Mouse (Mus musculus) midbrain, embryonic 12.5 days (tissue): ENCODE data around the gene Cd274. TPM values are rescaled to one million over a fixed set of nuclear protein-coding genes. Genes with fewer than 3 reads are reported as not detected.
"Not testable (repeated sequence)": the region's sequence is repeated elsewhere in the genome, so short reads cannot be mapped to it uniquely, and the experiment has no call there.

Experiments used
- ATAC-seq: fragments of 200-750 bp; cut with Nextera tagmentation; 2 replicates; pipeline ENCODE4 v1.8.0; 2017; ENCODE audit warnings: low read depth, moderate TSS enrichment, moderate library complexity; ENCODE audit not compliant: low FRiP score
- H3K27ac ChIP-seq: fragments of 300-500 bp; sonication (generic); replicated peaks from 2 replicates; pipeline ENCODE4 v1.5.1; 2016; ENCODE audit warnings: mild to moderate bottlenecking
- H3K27me3 ChIP-seq: fragments of 300-500 bp; sonication (generic); 2 replicates; pipeline ENCODE4 v1.6.1; 2016; ENCODE audit warnings: mild to moderate bottlenecking
- H3K36me3 ChIP-seq: fragments of 300-500 bp; sonication (generic); 2 replicates; pipeline ENCODE4 v1.6.1; 2016
- H3K4me1 ChIP-seq: fragments of 300-500 bp; sonication (generic); 2 replicates; pipeline ENCODE4 v1.6.1; 2016
- H3K4me2 ChIP-seq: fragments of 300-500 bp; sonication (generic); replicated peaks from 2 replicates; pipeline ENCODE4 v1.6.1; 2016; ENCODE audit warnings: mild to moderate bottlenecking, moderate library complexity
- H3K4me3 ChIP-seq: fragments of 300-500 bp; sonication (generic); 2 replicates; pipeline ENCODE4 v1.5.1; 2016; ENCODE audit warnings: mild to moderate bottlenecking
- H3K9ac ChIP-seq: fragments of 300-500 bp; sonication (generic); replicated peaks from 2 replicates; pipeline ENCODE4 v1.6.1; 2016; ENCODE audit warnings: mild to moderate bottlenecking, moderate library complexity
- H3K9me3 ChIP-seq: fragments of 300-500 bp; sonication (generic); 2 replicates; pipeline ENCODE4 v1.6.1; 2016; ENCODE audit warnings: mild to moderate bottlenecking
- WGBS: fragments of 180-500 bp; shearing (Covaris S2); methylation state at CpG from one replicate; pipeline ENCODE4 v1.1.7; 2016; 5-methylcytosine and 5-hydroxymethylcytosine counted together
- polyA plus RNA-seq: library from polyadenylated mRNA; unstranded; fragments of >200 nt; fragmentation: Nextera tagmentation; extraction: Ambion mirVana; gene quantifications from 2 replicates; pipeline ENCODE4 v1.2.1, GENCODE M21; 2016

The Cd274 gene
- polyA plus RNA-seq, 1 experiment from 2014 or later = 0.33 TPM

GRCm38 (mm10) chr19:29403251-29403650, 36.0 kb downstream of the Cd274 start:
- Histone ChIP-seq H3K4me1 (no peaks in the 10 kb centered on the region), H3K9me3 (0 out of 2 replicates have a peak, but pooled peaks cover 3% of the 10 kb centered on the region), H3K27ac (no peak overlapping the region), H3K9ac (no peak overlapping the region), H3K4me3 (no peak overlapping the region), H3K36me3 (no peaks in the 10 kb centered on the region), H3K4me2 (no peak overlapping the region), H3K27me3 (no peaks in the 10 kb centered on the region)
- WGBS = 91% methylated on average over 4 of the region's 4 CpGs
- no peak for ATAC-seq

- Histone ChIP-seq H3K27me3 (no peaks in the 10 kb centered on the region), H3K9ac (no peak overlapping the region), H3K27ac (no peak overlapping the region), H3K4me1 (no peaks in the 10 kb centered on the region), H3K4me3 (no peak overlapping the region), H3K9me3 (no peaks in the 10 kb centered on the region), H3K36me3 (no peaks in the 10 kb centered on the region), H3K4me2 (no peak overlapping the region)
- WGBS = 76% methylated on average over 2 of the region's 2 CpGs
- ATAC-seq = no peak
Observed at GRCm38 (mm10) chr19:29405388-29405787, 38.1 kb downstream of the Cd274 start.

GRCm38 (mm10) chr19:29406042-29407017, 39.1 kb downstream of the Cd274 start:
- Histone ChIP-seq H3K9ac (no peak overlapping the region), H3K4me1 (no peaks in the 10 kb centered on the region), H3K4me3 (no peak overlapping the region), H3K36me3 (no peaks in the 10 kb centered on the region), H3K4me2 (no peak overlapping the region), H3K9me3 (no peaks in the 10 kb centered on the region), H3K27me3 (no peaks in the 10 kb centered on the region), H3K27ac (no peak overlapping the region)
- no peak for ATAC-seq
- WGBS = 86% methylated on average over 18 of the region's 18 CpGs

- 88% methylated on average over 4 of the region's 4 CpGs for WGBS
- Histone ChIP-seq H3K27me3 (no peaks in the 10 kb centered on the region), H3K36me3 (no peaks in the 10 kb centered on the region), H3K4me2 (no peak within 1 kb of the TSS), H3K27ac (no peak within 1 kb of the TSS), H3K4me3 (no peak within 1 kb of the TSS), H3K9me3 (no peaks in the 10 kb centered on the region), H3K4me1 (no peaks in the 10 kb centered on the region), H3K9ac (no peak within 1 kb of the TSS)
- no peak for ATAC-seq
Observed at GRCm38 (mm10) chr19:29410619-29411018, 43.4 kb downstream of the Cd274 start, which contains the start of gene Pdcd1lg2. TSS of gene Pdcd1lg2 (plus strand) at chr19:29410919.

- ATAC-seq = no peak
- Histone ChIP-seq H3K9ac (no peak overlapping the region), H3K4me1 (no peaks in the 10 kb centered on the region), H3K9me3 (no peaks in the 10 kb centered on the region), H3K4me2 (no peak overlapping the region), H3K27ac (no peak overlapping the region), H3K36me3 (no peaks in the 10 kb centered on the region), H3K27me3 (no peaks in the 10 kb centered on the region), H3K4me3 (no peak overlapping the region)
- 78% methylated on average over 6 of the region's 6 CpGs for WGBS
Observed at GRCm38 (mm10) chr19:29412476-29413420, 45.5 kb downstream of the Cd274 start.

DNA sequence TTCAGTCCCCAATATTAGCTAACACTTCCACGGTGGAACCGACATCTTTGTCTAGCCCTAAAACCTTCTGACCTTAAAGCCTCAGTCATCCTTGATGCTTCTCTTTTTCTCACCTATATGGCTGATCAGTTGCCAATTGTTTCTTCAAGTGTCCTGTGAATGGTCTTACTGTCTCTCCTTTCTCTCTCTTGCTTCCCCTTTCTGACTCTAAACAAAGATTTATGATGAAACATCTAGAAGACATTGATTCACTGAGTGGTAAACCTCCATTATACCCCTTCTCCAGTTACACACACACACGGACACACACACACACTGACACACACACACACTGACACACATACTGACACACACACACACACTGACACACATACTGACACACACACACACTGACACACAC, 47.3 kb downstream of the Cd274 start:
- Histone ChIP-seq H3K27ac (no peak overlapping the region), H3K4me2 (no peak overlapping the region), H3K9me3 (no peaks in the 10 kb centered on the region), H3K4me1 (no peaks in the 10 kb centered on the region), H3K9ac (no peak overlapping the region), H3K27me3 (no peaks in the 10 kb centered on the region), H3K4me3 (no peak overlapping the region), H3K36me3 (no peaks in the 10 kb centered on the region)
- WGBS = 86% methylated on average over 3 of the region's 3 CpGs
- ATAC-seq = no peak

DNA sequence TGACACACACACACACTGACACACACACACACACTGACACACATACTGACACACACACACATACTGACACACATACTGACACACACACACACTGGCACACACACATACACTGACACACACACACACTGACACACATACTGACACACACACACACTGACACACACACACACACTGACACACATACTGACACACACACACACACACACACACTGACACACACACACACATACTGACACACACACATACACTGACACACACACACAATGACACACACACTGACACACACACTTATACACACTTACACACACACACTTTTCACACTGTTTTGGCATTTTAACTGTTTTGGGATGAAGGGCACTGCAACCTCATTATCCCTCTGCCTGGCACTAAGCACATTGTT, 47.7 kb downstream of the Cd274 start:
- not testable (repeated sequence) for H3K27ac ChIP-seq, H3K9me3 ChIP-seq, H3K9ac ChIP-seq, ATAC-seq, H3K4me3 ChIP-seq, H3K27me3 ChIP-seq, H3K4me2 ChIP-seq, H3K36me3 ChIP-seq, H3K4me1 ChIP-seq

DNA sequence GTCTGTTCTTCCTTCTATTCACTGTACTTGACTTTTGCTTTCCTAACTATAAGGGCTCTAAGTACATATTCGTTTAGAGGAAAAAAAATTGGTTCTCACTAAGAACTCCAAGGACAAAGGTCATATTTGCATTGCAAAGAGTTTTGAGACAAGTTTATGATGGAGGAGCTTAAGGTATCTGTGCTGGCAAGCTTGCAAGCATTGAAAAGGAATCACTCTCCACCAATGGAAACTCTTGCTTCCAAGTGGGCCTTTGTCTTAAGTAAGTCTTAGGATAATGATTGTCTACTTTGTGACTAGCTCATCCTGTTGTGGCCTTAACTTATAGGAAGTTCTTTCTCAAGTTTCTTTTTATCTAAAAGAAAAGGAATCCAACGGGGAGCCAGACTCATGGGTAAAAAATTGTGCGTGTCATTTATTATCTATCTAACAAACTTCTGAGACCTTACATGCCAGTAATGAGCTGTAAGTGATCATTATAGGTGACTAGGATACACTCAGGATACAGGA, 49.2 kb downstream of the Cd274 start:
- WGBS = 77% methylated on average over 3 of the region's 3 CpGs
- Histone ChIP-seq H3K27ac (no peak overlapping the region), H3K4me2 (no peak overlapping the region), H3K4me1 (no peaks in the 10 kb centered on the region), H3K9me3 (no peaks in the 10 kb centered on the region), H3K27me3 (no peaks in the 10 kb centered on the region), H3K4me3 (no peak overlapping the region), H3K9ac (no peak overlapping the region), H3K36me3 (no peaks in the 10 kb centered on the region)
- ATAC-seq = no peak

DNA sequence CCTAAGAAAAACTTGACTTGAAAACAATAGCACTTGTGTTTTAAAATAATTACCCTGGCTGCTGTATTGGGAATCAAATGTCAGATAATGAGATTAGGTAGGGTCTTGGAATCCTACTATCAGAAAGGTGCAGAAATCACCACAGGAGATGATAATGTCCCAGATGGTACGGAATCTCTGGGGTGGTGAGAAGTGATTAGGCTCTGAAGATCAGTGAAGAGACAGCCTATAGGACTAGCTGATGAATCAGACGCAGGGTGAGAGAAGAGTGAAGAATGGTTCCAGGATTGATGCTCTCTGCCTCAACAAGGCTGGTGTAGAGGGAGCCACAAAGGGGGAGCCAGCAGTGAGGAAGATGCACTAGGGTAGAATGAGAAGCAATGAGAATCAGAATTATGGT, 49.9 kb downstream of the Cd274 start:
- Histone ChIP-seq H3K27me3 (no peaks in the 10 kb centered on the region), H3K27ac (no peak overlapping the region), H3K4me2 (no peak overlapping the region), H3K4me3 (no peak overlapping the region), H3K9ac (no peak overlapping the region), H3K4me1 (no peaks in the 10 kb centered on the region), H3K36me3 (no peaks in the 10 kb centered on the region), H3K9me3 (no peaks in the 10 kb centered on the region)
- WGBS = 74% methylated on average over 2 of the region's 2 CpGs
- ATAC-seq = no peak

- no peak for ATAC-seq
- 77% methylated on average over 2 of the region's 2 CpGs for WGBS
- no peaks in the 10 kb centered on the region for H3K36me3 ChIP-seq
- no peaks in the 10 kb centered on the region for H3K4me1 ChIP-seq
- H3K27me3 ChIP-seq = no peaks in the 10 kb centered on the region
- H3K4me2 ChIP-seq = no peak overlapping the region
- H3K4me3 ChIP-seq = no peak overlapping the region
- no peak overlapping the region for H3K27ac ChIP-seq
- no peaks in the 10 kb centered on the region for H3K9me3 ChIP-seq
- H3K9ac ChIP-seq = no peak overlapping the region
Observed at GRCm38 (mm10) chr19:29417894-29418293, 50.6 kb downstream of the Cd274 start.

- H3K4me2 ChIP-seq = no peak overlapping the region
- no peak overlapping the region for H3K9ac ChIP-seq
- H3K27me3 ChIP-seq = no peaks in the 10 kb centered on the region
- no peak overlapping the region for H3K27ac ChIP-seq
- no peaks in the 10 kb centered on the region for H3K4me1 ChIP-seq
- H3K9me3 ChIP-seq = no peaks in the 10 kb centered on the region
- ATAC-seq = no peak
- WGBS = 50% methylated on average over 9 of the region's 9 CpGs
- no peaks in the 10 kb centered on the region for H3K36me3 ChIP-seq
- no peak overlapping the region for H3K4me3 ChIP-seq
Observed at GRCm38 (mm10) chr19:29418661-29419115, 51.4 kb downstream of the Cd274 start.

DNA sequence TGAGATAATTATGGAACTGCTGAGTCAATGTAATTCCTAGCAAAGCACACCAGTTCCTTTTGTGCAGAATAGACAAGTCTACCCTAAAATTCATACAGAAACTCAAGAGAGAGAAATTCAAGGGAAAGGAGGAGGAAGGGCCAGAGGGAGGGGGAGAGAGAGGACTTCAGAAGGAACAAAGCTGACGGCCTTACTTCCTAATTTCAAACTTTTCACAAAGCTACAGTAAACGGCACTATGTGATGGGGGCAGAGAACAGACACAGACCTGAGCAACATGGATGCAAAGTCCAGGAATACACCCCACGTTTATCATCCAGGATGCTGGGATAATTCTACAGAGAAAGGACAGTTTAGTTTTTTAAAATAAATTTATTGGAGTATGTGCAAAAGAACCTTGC, 52.3 kb downstream of the Cd274 start:
- Histone ChIP-seq H3K4me2 (no peak overlapping the region), H3K9ac (no peak overlapping the region), H3K36me3 (no peaks in the 10 kb centered on the region), H3K27ac (no peak overlapping the region), H3K9me3 (no peaks in the 10 kb centered on the region), H3K4me3 (no peak overlapping the region), H3K27me3 (no peaks in the 10 kb centered on the region), H3K4me1 (no peaks in the 10 kb centered on the region)
- 73% methylated on average over 3 of the region's 3 CpGs for WGBS
- ATAC-seq = no peak
